Mouse (Mus musculus): ENCODE measurements at regions not wholly inside any gene's neighbourhood (a gene's known extent, or its start where the extent isn't known, plus 50 kb on each side); places are given as distances from the start of the nearest gene placed in this dataset.

DNA sequence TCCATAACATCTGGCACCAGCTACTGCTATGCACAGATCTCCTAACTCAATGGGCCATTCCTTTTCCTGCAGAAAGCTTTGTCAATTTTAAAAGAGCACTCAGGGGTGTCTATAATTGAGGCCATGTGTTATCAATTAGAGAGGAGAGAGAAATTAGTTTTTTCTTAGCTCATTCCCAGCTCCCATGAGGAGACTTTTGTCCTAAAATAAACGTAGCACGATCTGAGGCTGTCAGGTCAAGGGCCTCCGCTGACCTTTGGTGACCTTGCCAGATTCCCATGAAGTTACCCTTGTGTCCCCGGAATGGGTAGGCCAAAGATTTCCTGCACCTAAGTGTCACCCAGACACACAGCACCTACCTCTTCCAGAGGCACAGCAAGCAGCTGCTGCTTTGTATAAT is 130.3 kb upstream of the Gm17728 start:
- no peak for TF ChIP-seq CTCF (IDR thresholded peaks at IDR 0.05; ENCODE audit: low read depth)
- no peak for TF ChIP-seq EP300 (IDR thresholded peaks at IDR 0.05; ENCODE audit: low read depth)

All from heart, postnatal 0 days (tissue).